Mouse (Mus musculus): ENCODE measurements around the gene Cntnap2.

DNA sequence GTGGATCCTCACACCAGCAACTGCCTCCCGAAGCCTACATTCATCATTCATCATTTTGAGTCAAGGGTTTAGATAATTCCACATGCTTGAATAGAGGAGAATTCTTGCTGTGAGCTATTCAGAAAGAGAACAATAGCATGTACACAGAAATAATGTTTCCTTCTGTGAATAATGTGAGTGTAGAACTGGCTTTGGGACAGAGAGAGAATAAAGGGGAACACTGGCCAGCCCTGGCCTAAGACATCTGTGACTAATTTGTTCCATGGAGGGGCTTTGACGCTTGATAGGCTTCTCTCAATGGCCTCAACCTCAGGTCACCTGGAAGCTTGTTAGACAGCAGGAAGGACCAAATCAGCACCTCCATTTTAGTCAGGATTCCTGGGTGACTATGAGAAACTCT lies 2215.9 kb downstream of the Cntnap2 start:
- TF ChIP-seq CTCF (IDR thresholded peaks at IDR 0.05; ENCODE audit: low read depth, low read length), result no peak
- TF ChIP-seq GATA1 (IDR thresholded peaks at IDR 0.05; ENCODE audit: borderline replicate concordance, low read length), result no peak
- TF ChIP-seq POLR2AphosphoS5 (IDR thresholded peaks at IDR 0.05; ENCODE audit: insufficient replicate concordance, low read depth, low read length), result no peak

Measured in G1E (cell line).